Mouse (Mus musculus): ENCODE measurements around the gene Ccnb2. TPM values are rescaled to one million over a fixed set of nuclear protein-coding genes. Genes with fewer than 3 reads are reported as not detected.

The Ccnb2 gene
- polyA plus RNA-seq, 1 experiment = 62.5 TPM

GRCm38 (mm10) chr9:70387410-70388119 is 33.8 kb downstream of the Ccnb2 start:
- no peak overlapping the region for H3K4me3 ChIP-seq (ENCODE audit: control insufficient read depth, insufficient read depth, low read length)
- H3K36me3 ChIP-seq (ENCODE audit: control insufficient read depth, insufficient read depth, low read length) = no peaks in the 10 kb centered on the region
- H3K27me3 ChIP-seq (ENCODE audit: control insufficient read depth, insufficient read depth, low read length) = no peaks in the 10 kb centered on the region
- H3K27ac ChIP-seq (ENCODE audit: control insufficient read depth, insufficient read depth, low read length) = no peak overlapping the region
- DNase-seq = no peak
- no peaks in the 10 kb centered on the region for H3K4me1 ChIP-seq (replicated peaks; ENCODE audit: control insufficient read depth, insufficient read depth, low read length)
- WGBS = 93% methylated on average over 4 of the region's 4 CpGs
- TF ChIP-seq CTCF (IDR thresholded peaks at IDR 0.05; ENCODE audit: borderline replicate concordance, control insufficient read depth, extremely low read depth, insufficient read depth, low read length, poor library complexity) (no peak), POLR2A (IDR thresholded peaks at IDR 0.05; ENCODE audit: control insufficient read depth, extremely low read depth, insufficient read depth, low read length, poor library complexity) (no peak)

- 39% methylated on average over 18 of the region's 18 CpGs for WGBS
- no peaks in the 10 kb centered on the region; the same call in 1 of the 2 replicates for H3K4me1 ChIP-seq (replicated peaks; ENCODE audit: control insufficient read depth, insufficient read depth, low read length)
- no peak overlapping the region for H3K27ac ChIP-seq (ENCODE audit: control insufficient read depth, insufficient read depth, low read length)
Observed at GRCm38 (mm10) chr9:70384958-70385728, 36.2 kb downstream of the Ccnb2 start.

GRCm38 (mm10) chr9:70384494-70384893 is 36.9 kb downstream of the Ccnb2 start:
- no peaks in the 10 kb centered on the region; the same call in 1 of the 2 replicates for H3K4me1 ChIP-seq (replicated peaks; ENCODE audit: control insufficient read depth, insufficient read depth, low read length)
- H3K27ac ChIP-seq (ENCODE audit: control insufficient read depth, insufficient read depth, low read length) = no peak overlapping the region
- no peaks in the 10 kb centered on the region for H3K36me3 ChIP-seq (ENCODE audit: control insufficient read depth, insufficient read depth, low read length)
- DNase-seq = no peak
- no peak for TF ChIP-seq CTCF (IDR thresholded peaks at IDR 0.05; ENCODE audit: borderline replicate concordance, control insufficient read depth, extremely low read depth, insufficient read depth, low read length, poor library complexity)
- TF ChIP-seq POLR2A (IDR thresholded peaks at IDR 0.05; ENCODE audit: control insufficient read depth, extremely low read depth, insufficient read depth, low read length, poor library complexity) = no peak
- 97% methylated on average over 4 of the region's 4 CpGs for WGBS
- H3K27me3 ChIP-seq (ENCODE audit: control insufficient read depth, insufficient read depth, low read length) = no peaks in the 10 kb centered on the region
- no peak overlapping the region for H3K4me3 ChIP-seq (ENCODE audit: control insufficient read depth, insufficient read depth, low read length)

More at GRCm38 (mm10) chr9:70384958-70385728, 36.2 kb downstream of the Ccnb2 start:
- no peaks in the 10 kb centered on the region for H3K27me3 ChIP-seq (ENCODE audit: control insufficient read depth, insufficient read depth, low read length)
- H3K4me3 ChIP-seq (ENCODE audit: control insufficient read depth, insufficient read depth, low read length) = no peak overlapping the region
- no peak for TF ChIP-seq CTCF (IDR thresholded peaks at IDR 0.05; ENCODE audit: borderline replicate concordance, control insufficient read depth, extremely low read depth, insufficient read depth, low read length, poor library complexity)
- TF ChIP-seq POLR2A (IDR thresholded peaks at IDR 0.05; ENCODE audit: control insufficient read depth, extremely low read depth, insufficient read depth, low read length, poor library complexity) = no peak
- no peaks in the 10 kb centered on the region for H3K36me3 ChIP-seq (ENCODE audit: control insufficient read depth, insufficient read depth, low read length)
- DNase-seq = no peak

- DNase-seq = no peak
- Histone ChIP-seq H3K36me3 (ENCODE audit: control insufficient read depth, insufficient read depth, low read length) (no peaks in the 10 kb centered on the region), H3K4me1 (replicated peaks; ENCODE audit: control insufficient read depth, insufficient read depth, low read length) (no peaks in the 10 kb centered on the region; the same call in 1 of the 2 replicates), H3K27me3 (ENCODE audit: control insufficient read depth, insufficient read depth, low read length) (no peaks in the 10 kb centered on the region), H3K4me3 (ENCODE audit: control insufficient read depth, insufficient read depth, low read length) (no peak overlapping the region), H3K27ac (ENCODE audit: control insufficient read depth, insufficient read depth, low read length) (no peak overlapping the region)
- WGBS = 85% methylated on average over 10 of the region's 10 CpGs
- TF ChIP-seq POLR2A (IDR thresholded peaks at IDR 0.05; ENCODE audit: control insufficient read depth, extremely low read depth, insufficient read depth, low read length, poor library complexity) = no peak
- TF ChIP-seq CTCF (IDR thresholded peaks at IDR 0.05; ENCODE audit: borderline replicate concordance, control insufficient read depth, extremely low read depth, insufficient read depth, low read length, poor library complexity) = no peak
Observed at GRCm38 (mm10) chr9:70383750-70384149, 37.6 kb downstream of the Ccnb2 start.

GRCm38 (mm10) chr9:70382091-70382490 is 39.3 kb downstream of the Ccnb2 start:
- Histone ChIP-seq H3K27me3 (ENCODE audit: control insufficient read depth, insufficient read depth, low read length) (no peaks in the 10 kb centered on the region), H3K27ac (ENCODE audit: control insufficient read depth, insufficient read depth, low read length) (no peak overlapping the region), H3K36me3 (ENCODE audit: control insufficient read depth, insufficient read depth, low read length) (no peaks in the 10 kb centered on the region), H3K4me3 (ENCODE audit: control insufficient read depth, insufficient read depth, low read length) (no peak overlapping the region), H3K4me1 (replicated peaks; ENCODE audit: control insufficient read depth, insufficient read depth, low read length) (no peaks in the 10 kb centered on the region; the same call in 1 of the 2 replicates)
- 36% methylated on average over 12 of the region's 12 CpGs for WGBS
- TF ChIP-seq CTCF (IDR thresholded peaks at IDR 0.05; ENCODE audit: borderline replicate concordance, control insufficient read depth, extremely low read depth, insufficient read depth, low read length, poor library complexity) = no peak
- no peak for TF ChIP-seq POLR2A (IDR thresholded peaks at IDR 0.05; ENCODE audit: control insufficient read depth, extremely low read depth, insufficient read depth, low read length, poor library complexity)
- DNase-seq = no peak

Data from thymus, adult 2 months (tissue).